Mouse (Mus musculus): Measurements from ENCODE around the gene Chad. TPM values are rescaled to one million over a fixed set of nuclear protein-coding genes. Genes with fewer than 3 reads are reported as not detected.
A peak's percentile ranks its signal among the peaks of the same experiment; 100 is the strongest.

The Chad gene
- polyA plus RNA-seq (2015; fragmentation: Nextera tagmentation; extraction: Ambion mirVana) = 80.8 and 87.5 TPM in 2 replicates

- Histone ChIP-seq H3K9ac (ENCODE audit: low read length) (peak within 1 kb of the TSS; percentile 43), H3K36me3 (ENCODE audit: control insufficient read depth, insufficient read depth, low read length) (no peaks in the 10 kb centered on the region), H3K27ac (replicated peaks) (peak within 1 kb of the TSS; percentile 88), H3K4me1 (replicated peaks; ENCODE audit: control insufficient read depth, insufficient read depth) (0 out of 2 replicates have a peak, but pooled peaks cover 3% of the 10 kb centered on the region), H3K9me3 (ENCODE audit: control insufficient read depth, low read length) (no peaks in the 10 kb centered on the region), H3K4me2 (replicated peaks; ENCODE audit: low read depth) (peak within 1 kb of the TSS; percentile 52), H3K27me3 (ENCODE audit: control insufficient read depth, insufficient read depth, low read length) (no peaks in the 10 kb centered on the region), H3K4me3 (ENCODE audit: low read depth, low read length) (peak within 1 kb of the TSS; percentile 23)
- 12% methylated on average over 35 of the region's 35 CpGs for WGBS
- TF ChIP-seq CTCF (IDR thresholded peaks at IDR 0.05; ENCODE audit: low read depth) = peak; percentile 56
- TF ChIP-seq EP300 (optimal IDR thresholded peaks at IDR 0.05) = no peak
- peak; percentile 91 for DNase-seq (ENCODE audit: low spot score)
- ATAC-seq (ENCODE audit: low FRiP score, low TSS enrichment) = peak; percentile 75
These were observed at the start of gene Chad for GRCm38 (mm10) chr11:94564437-94565150. Gene Chad, plus strand, starts transcription at chr11:94565047.

GRCm38 (mm10) chr11:94521219-94521843 lies 43.5 kb upstream of the Chad start, which contains the start of gene Mycbpap:
Gene Mycbpap, minus strand, starts transcription at chr11:94521742.
- no peaks in the 10 kb centered on the region for H3K27me3 ChIP-seq (ENCODE audit: control insufficient read depth, insufficient read depth, low read length)
- H3K9ac ChIP-seq (ENCODE audit: low read length) = peak within 1 kb of the TSS; percentile 70
- no peak within 1 kb of the TSS for H3K27ac ChIP-seq (replicated peaks)
- no peaks in the 10 kb centered on the region for H3K36me3 ChIP-seq (ENCODE audit: control insufficient read depth, insufficient read depth, low read length)
- H3K4me2 ChIP-seq (replicated peaks; ENCODE audit: low read depth) = peak within 1 kb of the TSS; percentile 82
- peak; percentile 73 for ATAC-seq (ENCODE audit: low FRiP score, low TSS enrichment)
- peak; percentile 45 for TF ChIP-seq CTCF (IDR thresholded peaks at IDR 0.05; ENCODE audit: low read depth)
- TF ChIP-seq EP300 (optimal IDR thresholded peaks at IDR 0.05) = no peak
- 2% methylated on average over 42 of the region's 42 CpGs for WGBS
- peak within 1 kb of the TSS; percentile 53 for H3K4me3 ChIP-seq (ENCODE audit: low read depth, low read length)
- peak; percentile 72 for DNase-seq (ENCODE audit: low spot score)
- no peaks in the 10 kb centered on the region for H3K9me3 ChIP-seq (ENCODE audit: control insufficient read depth, low read length)
- H3K4me1 ChIP-seq (replicated peaks; ENCODE audit: control insufficient read depth, insufficient read depth) = 0 out of 2 replicates have a peak, but pooled peaks cover 3% of the 10 kb centered on the region

GRCm38 (mm10) chr11:94526171-94526879 lies 38.5 kb upstream of the Chad start:
- no peaks in the 10 kb centered on the region for H3K27me3 ChIP-seq (ENCODE audit: control insufficient read depth, insufficient read depth, low read length)
- TF ChIP-seq EP300 (optimal IDR thresholded peaks at IDR 0.05) (no peak), CTCF (IDR thresholded peaks at IDR 0.05; ENCODE audit: low read depth) (no peak)
- no peaks in the 10 kb centered on the region for H3K36me3 ChIP-seq (ENCODE audit: control insufficient read depth, insufficient read depth, low read length)
- 54% methylated on average over 9 of the region's 9 CpGs for WGBS
- H3K9ac ChIP-seq (ENCODE audit: low read length) = no peak overlapping the region
- no peaks in the 10 kb centered on the region for H3K9me3 ChIP-seq (ENCODE audit: control insufficient read depth, low read length)
- H3K4me2 ChIP-seq (replicated peaks; ENCODE audit: low read depth) = no peak overlapping the region
- no peaks in the 10 kb centered on the region for H3K4me1 ChIP-seq (replicated peaks; ENCODE audit: control insufficient read depth, insufficient read depth)
- H3K4me3 ChIP-seq (ENCODE audit: low read depth, low read length) = no peak overlapping the region
- no peak overlapping the region for H3K27ac ChIP-seq (replicated peaks)
- ATAC-seq (ENCODE audit: low FRiP score, low TSS enrichment) (peak; percentile 16; the same call in 1 of the 2 replicates), DNase-seq (ENCODE audit: low spot score) (no peak)

- no peak for DNase-seq (ENCODE audit: low spot score)
- H3K27ac ChIP-seq (replicated peaks) = no peak overlapping the region
- TF ChIP-seq CTCF (IDR thresholded peaks at IDR 0.05; ENCODE audit: low read depth) (no peak), EP300 (optimal IDR thresholded peaks at IDR 0.05) (no peak)
- no peaks in the 10 kb centered on the region for H3K27me3 ChIP-seq (ENCODE audit: control insufficient read depth, insufficient read depth, low read length)
- no peaks in the 10 kb centered on the region for H3K36me3 ChIP-seq (ENCODE audit: control insufficient read depth, insufficient read depth, low read length)
- H3K9me3 ChIP-seq (ENCODE audit: control insufficient read depth, low read length) = no peaks in the 10 kb centered on the region
- 34% methylated on average over 3 of the region's 3 CpGs for WGBS
- no peak overlapping the region for H3K4me2 ChIP-seq (replicated peaks; ENCODE audit: low read depth)
- H3K4me3 ChIP-seq (ENCODE audit: low read depth, low read length) = no peak overlapping the region
- no peak overlapping the region for H3K9ac ChIP-seq (ENCODE audit: low read length)
- ATAC-seq (ENCODE audit: low FRiP score, low TSS enrichment) = no peak
- no peaks in the 10 kb centered on the region for H3K4me1 ChIP-seq (replicated peaks; ENCODE audit: control insufficient read depth, insufficient read depth)
These were observed 36.0 kb upstream of the Chad start for GRCm38 (mm10) chr11:94528879-94529278.

- no peak for ATAC-seq (ENCODE audit: low FRiP score, low TSS enrichment)
- no peak overlapping the region for H3K4me2 ChIP-seq (replicated peaks; ENCODE audit: low read depth)
- no peak for TF ChIP-seq CTCF (IDR thresholded peaks at IDR 0.05; ENCODE audit: low read depth)
- no peak for TF ChIP-seq EP300 (optimal IDR thresholded peaks at IDR 0.05)
- no peak overlapping the region for H3K4me3 ChIP-seq (ENCODE audit: low read depth, low read length)
- DNase-seq (ENCODE audit: low spot score) = no peak
- no peaks in the 10 kb centered on the region for H3K27me3 ChIP-seq (ENCODE audit: control insufficient read depth, insufficient read depth, low read length)
- H3K36me3 ChIP-seq (ENCODE audit: control insufficient read depth, insufficient read depth, low read length) = no peaks in the 10 kb centered on the region
- no peaks in the 10 kb centered on the region for H3K4me1 ChIP-seq (replicated peaks; ENCODE audit: control insufficient read depth, insufficient read depth)
- no peak overlapping the region for H3K27ac ChIP-seq (replicated peaks)
- H3K9me3 ChIP-seq (ENCODE audit: control insufficient read depth, low read length) = no peaks in the 10 kb centered on the region
- no peak overlapping the region for H3K9ac ChIP-seq (ENCODE audit: low read length)
- 76% methylated on average over 8 of the region's 8 CpGs for WGBS
These were observed 31.7 kb upstream of the Chad start for GRCm38 (mm10) chr11:94533171-94533570.
